Mouse (Mus musculus) megakaryocyte, embryonic 14.5 days (primary cell): ENCODE results near the gene Selp.

ENCODE experiments used
- FLI1 ChIP-seq: IDR thresholded peaks from 2 replicates; pipeline ENCODE4 v1.6.1; 2012; ENCODE audit warnings: low read length, inconsistent platforms, mixed read lengths
- GATA1 ChIP-seq: IDR thresholded peaks from 3 replicates; pipeline ENCODE4 v1.6.1; 2012; ENCODE audit warnings: mixed read lengths, low read length, inconsistent platforms, borderline replicate concordance

- TF ChIP-seq FLI1 (no peak), GATA1 (no peak)
These were observed 5.7 kb downstream of the Selp start for GRCm38 (mm10) chr1:164120777-164121158.
